Mouse (Mus musculus): Measurements from ENCODE around the gene Olfr1500.
"Not testable (repeated sequence)": the region's sequence is repeated elsewhere in the genome, so short reads cannot be mapped to it uniquely, and the experiment has no call there.

The Olfr1500 gene

GRCm38 (mm10) chr19:13830388-13830787, at the start of gene Olfr1500:
Gene Olfr1500, minus strand, starts transcription at chr19:13830488.
- no peak for DNase-seq (ENCODE audit: low spot score)

- DNase-seq (ENCODE audit: low spot score): no peak
Observed at GRCm38 (mm10) chr19:13861495-13861894, 31.2 kb upstream of the Olfr1500 start, which contains the start of gene Olfr1502. Gene Olfr1502, plus strand, starts transcription at chr19:13861795.

- DNase-seq (ENCODE audit: low spot score): not testable (repeated sequence)
Observed at GRCm38 (mm10) chr19:13850592-13850991, 20.3 kb upstream of the Olfr1500 start, which contains the start of gene Olfr1501. Gene Olfr1501, minus strand, starts transcription at chr19:13850692.

GRCm38 (mm10) chr19:13828447-13828846, 1.8 kb downstream of the Olfr1500 start:
- DNase-seq (ENCODE audit: low spot score): no peak

GRCm38 (mm10) chr19:13820847-13821246, 9.4 kb downstream of the Olfr1500 start:
- DNase-seq (ENCODE audit: low spot score): no peak

GRCm38 (mm10) chr19:13819347-13819746, 10.9 kb downstream of the Olfr1500 start, which contains the start of gene Olfr1499:
Gene Olfr1499, minus strand, starts transcription at chr19:13819447.
- no peak for DNase-seq (ENCODE audit: low spot score)

GRCm38 (mm10) chr19:13818827-13819226, 11.5 kb downstream of the Olfr1500 start:
- no peak for DNase-seq (ENCODE audit: low spot score)

- DNase-seq (ENCODE audit: low spot score): no peak
Observed at GRCm38 (mm10) chr19:13812823-13813222, 17.5 kb downstream of the Olfr1500 start.

- DNase-seq (ENCODE audit: low spot score): not testable (repeated sequence)
Observed at GRCm38 (mm10) chr19:13805486-13805885, 24.8 kb downstream of the Olfr1500 start.

- DNase-seq (ENCODE audit: low spot score): no peak
Observed at GRCm38 (mm10) chr19:13798102-13798501, 32.2 kb downstream of the Olfr1500 start, which contains the start of gene Olfr1497. Gene Olfr1497, minus strand, starts transcription at chr19:13798202.

GRCm38 (mm10) chr19:13777578-13777977, 52.7 kb downstream of the Olfr1500 start, which contains the start of gene Olfr1496:
Gene Olfr1496, plus strand, starts transcription at chr19:13777878.
- DNase-seq (ENCODE audit: low spot score): no peak
